Mouse (Mus musculus): ENCODE measurements around the gene Vmn1r1. TPM values are rescaled to one million over a fixed set of nuclear protein-coding genes. Genes with fewer than 3 reads are reported as not detected.

Gene Vmn1r1
- total and polyA plus RNA-seq, 3 experiments, result not detected

- H3K4me2 ChIP-seq (ENCODE audit: insufficient read depth, low read depth, poor library complexity, severe bottlenecking), result no peak overlapping the region
- dilution Hi-C loops (cut with MboI; ENCODE audit: extremely low pct_ligation_motif_present, extremely low pct_unique_long_range_greater_than_20kb, low sequenced_read_pairs) (no loop called here), in situ Hi-C loops (cut with MboI; ENCODE audit: low pct_ligation_motif_present, low pct_unique_long_range_greater_than_20kb, low sequenced_read_pairs) (no loop called here)
- DNase-seq (ENCODE audit: extremely low read depth), result no peak
- TF ChIP-seq ETS1 (conservative IDR thresholded peaks at IDR 0.05; ENCODE audit: low read depth, low read length) (no peak), ELF1 (IDR thresholded peaks at IDR 0.05; ENCODE audit: low read depth, low read length) (0 out of 2 replicates have a peak, but pooled peaks have one; percentile 15), SIN3A (IDR thresholded peaks at IDR 0.05; ENCODE audit: low read length) (0 out of 2 replicates have a peak, but pooled peaks have one; percentile 21), CHD2 (IDR thresholded peaks at IDR 0.05; ENCODE audit: low read length) (0 out of 2 replicates have a peak, but pooled peaks have one; percentile 11)
- no peak overlapping the region for H3K9ac ChIP-seq (ENCODE audit: insufficient read depth, low read depth)
- H3K27ac ChIP-seq (ENCODE audit: insufficient read depth, low read depth), result no peak overlapping the region
- no peaks in the 10 kb centered on the region for H3K36me3 ChIP-seq (replicated peaks in 1 of 2; ENCODE audit: control insufficient read depth in 1 of 2, insufficient read depth in 1 of 2, low read length in 1 of 2)
- no peaks in the 10 kb centered on the region for H3K27me3 ChIP-seq (replicated peaks)
- H3K4me3 ChIP-seq (replicated peaks in 1 of 3; ENCODE audit: low read depth in 2 of 3, low read length in 2 of 3, poor library complexity in 1 of 3), result no peak overlapping the region
- peaks cover 43 to 63% of the 10 kb centered on the region in 2 experiments for H3K4me1 ChIP-seq (ENCODE audit: control insufficient read depth in 1 of 2, insufficient read depth in 2 of 2)
- H3K9me3 ChIP-seq (replicated peaks; ENCODE audit: low read length), result no peaks in the 10 kb centered on the region
- no peaks in the 10 kb centered on the region for H3K79me2 ChIP-seq (replicated peaks; ENCODE audit: control insufficient read depth, extremely low read depth, insufficient read depth, poor library complexity, severe bottlenecking)
These were observed 59.3 kb downstream of the Vmn1r1 start for GRCm38 (mm10) chr1:182105023-182105422.

Other genes with a start within 250 kb of the Vmn1r1 start
- gene Enah, start 144.5 kb downstream of the Vmn1r1 start, total RNA-seq (2012; rRNA removed), result 72.6 and 80.1 TPM in 2 replicates
- 45.3 and 52.4 TPM in 2 replicates for gene Enah, start 144.5 kb downstream of the Vmn1r1 start, total RNA-seq (2014; rRNA removed)
- gene Enah, start 144.5 kb downstream of the Vmn1r1 start, polyA plus RNA-seq (2012; ENCODE audit: insufficient read length, low read depth), result 75.3 and 79.0 TPM in 2 replicates
- gene Srp9, start 39.7 kb downstream of the Vmn1r1 start, total RNA-seq (2012; rRNA removed), result 135 and 154 TPM in 2 replicates
- gene Srp9, start 39.7 kb downstream of the Vmn1r1 start, total RNA-seq (2014; rRNA removed), result 221 and 235 TPM in 2 replicates
- gene Srp9, start 39.7 kb downstream of the Vmn1r1 start, polyA plus RNA-seq (2012; ENCODE audit: insufficient read length, low read depth), result 138 and 153 TPM in 2 replicates
- gene Degs1, start 118.3 kb upstream of the Vmn1r1 start, total RNA-seq (2012; rRNA removed), result 54.2 and 57.8 TPM in 2 replicates
- gene Degs1, start 118.3 kb upstream of the Vmn1r1 start, total RNA-seq (2014; rRNA removed), result 124 TPM in 2 replicates
- 89.3 and 117 TPM in 2 replicates for gene Degs1, start 118.3 kb upstream of the Vmn1r1 start, polyA plus RNA-seq (2012; ENCODE audit: insufficient read length, low read depth)
- 12.6 and 14.2 TPM in 2 replicates for gene Fbxo28, start 177.1 kb upstream of the Vmn1r1 start, total RNA-seq (2012; rRNA removed)
- 12.7 and 13.3 TPM in 2 replicates for gene Fbxo28, start 177.1 kb upstream of the Vmn1r1 start, total RNA-seq (2014; rRNA removed)
- 11.9 and 16.9 TPM in 2 replicates for gene Fbxo28, start 177.1 kb upstream of the Vmn1r1 start, polyA plus RNA-seq (2012; ENCODE audit: insufficient read length, low read depth)
- 2.6 and 2.9 TPM in 2 replicates for gene Trp53bp2, start 244.7 kb upstream of the Vmn1r1 start, total RNA-seq (2012; rRNA removed)
- 1.4 and 1.8 TPM in 2 replicates for gene Trp53bp2, start 244.7 kb upstream of the Vmn1r1 start, total RNA-seq (2014; rRNA removed)
- gene Trp53bp2, start 244.7 kb upstream of the Vmn1r1 start, polyA plus RNA-seq (2012; ENCODE audit: insufficient read length, low read depth), result 4.7 and 4.8 TPM in 2 replicates

Measured in CH12.LX (cell line).